Mouse (Mus musculus) liver, postnatal 0 days (tissue): ENCODE measurements around the gene Spp1.

Experiments
- CTCF ChIP-seq: sonication (generic); IDR thresholded peaks from 2 replicates; pipeline ENCODE4 v1.5.1; 2016; ENCODE audit warnings: antibody characterized with exemption, low read depth
- EP300 ChIP-seq: IDR thresholded peaks from 2 replicates; pipeline ENCODE4 v1.6.1; 2016; ENCODE audit warnings: antibody characterized with exemption, low read depth, mild to moderate bottlenecking

DNA sequence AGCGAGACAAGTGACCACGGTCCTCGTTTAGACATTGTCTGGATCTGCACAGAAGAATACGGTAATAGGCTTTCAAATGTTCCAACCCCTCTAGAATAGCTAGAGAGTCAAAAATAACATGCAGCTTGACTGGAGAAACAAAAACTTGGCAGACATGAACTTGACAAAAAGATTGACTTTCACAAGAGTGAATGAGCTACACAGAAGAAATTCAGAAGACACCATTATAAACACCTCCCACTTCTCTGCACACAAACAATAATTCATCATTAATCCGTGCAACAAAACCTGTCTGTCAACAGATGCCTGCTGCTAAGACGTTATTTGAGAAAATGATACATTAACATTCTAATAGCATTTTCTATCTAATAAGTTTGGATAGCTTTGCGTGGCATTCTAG, 30.4 kb upstream of the Spp1 start:
- TF ChIP-seq EP300, result no peak
- TF ChIP-seq CTCF, result no peak
